Mouse (Mus musculus) C2C12 (cell line): ENCODE results near the gene Vegfd.

Experiments
- CTCF ChIP-seq: IDR thresholded peaks from one replicate; pipeline ENCODE4 v1.5.1; 2011; ENCODE audit not compliant: control insufficient read depth, insufficient read depth, insufficient read length
- MYOG ChIP-seq: IDR thresholded peaks from one replicate; pipeline ENCODE4 v1.6.1; 2011; ENCODE audit not compliant: control insufficient read depth, insufficient read length; ENCODE audit errors: extremely low read depth
- USF1 ChIP-seq: IDR thresholded peaks from one replicate; pipeline ENCODE4 v1.6.1; 2011; ENCODE audit warnings: low read depth, mild to moderate bottlenecking, control low read depth, moderate library complexity

DNA sequence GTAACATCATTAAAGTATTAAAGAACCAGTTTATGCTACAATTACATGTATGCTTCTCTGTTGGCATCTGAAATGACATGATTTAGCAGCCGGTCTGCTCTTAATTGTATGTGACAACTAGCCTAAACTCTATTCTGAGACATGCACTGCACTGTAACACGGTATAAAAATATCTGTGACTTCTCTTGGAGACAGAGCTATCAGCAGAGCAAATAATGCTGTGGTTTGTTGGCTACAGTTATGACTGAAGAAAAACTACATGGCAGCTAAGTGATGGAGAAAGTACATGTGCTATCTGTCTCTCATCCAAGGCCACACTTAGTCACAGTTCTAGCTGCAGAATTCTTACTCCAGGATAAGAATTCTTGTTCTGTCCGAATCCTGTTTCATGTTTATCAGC is 24.2 kb upstream of the Vegfd start:
- TF ChIP-seq CTCF (no peak), USF1 (no peak), MYOG (no peak)
